Mouse (Mus musculus) spleen, postnatal 14 days (tissue): ENCODE measurements around the gene Cadm2.

Experiments used
- DNase-seq, 2 experiments: peaks; one replicate each; pipeline ENCODE4 v3.0.0; 2021 to 2022; ENCODE audit warnings: low spot score in 2 of 2

Cadm2 gene

GRCm38 (mm10) chr16:66955876-66956275 lies 664.8 kb downstream of the Cadm2 start:
- DNase-seq: no peak

GRCm38 (mm10) chr16:66936332-66936731 lies 684.4 kb downstream of the Cadm2 start:
- DNase-seq: no peak

GRCm38 (mm10) chr16:66925517-66925916 lies 695.2 kb downstream of the Cadm2 start:
- DNase-seq: no peak

GRCm38 (mm10) chr16:66922753-66923152 lies 698.0 kb downstream of the Cadm2 start:
- DNase-seq: no peak

GRCm38 (mm10) chr16:66921414-66921915 lies 699.2 kb downstream of the Cadm2 start:
- no peak for DNase-seq

- no peak for DNase-seq
Observed at GRCm38 (mm10) chr16:66919889-66920402, 700.8 kb downstream of the Cadm2 start.

GRCm38 (mm10) chr16:66901801-66902200 lies 718.9 kb downstream of the Cadm2 start:
- DNase-seq: no peak

GRCm38 (mm10) chr16:66900664-66901063 lies 720.0 kb downstream of the Cadm2 start:
- DNase-seq: no peak

- DNase-seq: no peak
Observed at GRCm38 (mm10) chr16:66892359-66892758, 728.3 kb downstream of the Cadm2 start.

GRCm38 (mm10) chr16:66891559-66892247 lies 729.0 kb downstream of the Cadm2 start:
- DNase-seq: no peak

- DNase-seq: no peak
Observed at GRCm38 (mm10) chr16:66889907-66890306, 730.8 kb downstream of the Cadm2 start.

GRCm38 (mm10) chr16:66882597-66882996 lies 738.1 kb downstream of the Cadm2 start:
- DNase-seq: no peak

- no peak for DNase-seq
Observed at GRCm38 (mm10) chr16:66871201-66871600, 749.5 kb downstream of the Cadm2 start.

- no peak for DNase-seq
Observed at GRCm38 (mm10) chr16:66851047-66851446, 769.7 kb downstream of the Cadm2 start.

GRCm38 (mm10) chr16:66824866-66825265 lies 795.8 kb downstream of the Cadm2 start:
- no peak for DNase-seq

GRCm38 (mm10) chr16:66811495-66811894 lies 809.2 kb downstream of the Cadm2 start:
- DNase-seq: no peak

- DNase-seq: no peak
Observed at GRCm38 (mm10) chr16:66798204-66798603, 822.5 kb downstream of the Cadm2 start.

- no peak for DNase-seq
Observed at GRCm38 (mm10) chr16:66793067-66793466, 827.6 kb downstream of the Cadm2 start.

- no peak for DNase-seq
Observed at GRCm38 (mm10) chr16:66771883-66772282, 848.8 kb downstream of the Cadm2 start.

GRCm38 (mm10) chr16:66769545-66769944 lies 851.2 kb downstream of the Cadm2 start:
- no peak for DNase-seq

GRCm38 (mm10) chr16:66768684-66769389 lies 851.9 kb downstream of the Cadm2 start:
- no peak for DNase-seq

- no peak for DNase-seq
Observed at GRCm38 (mm10) chr16:66761546-66762473, 858.9 kb downstream of the Cadm2 start.
